Mouse (Mus musculus) neural tube, embryonic 11.5 days (tissue): ENCODE measurements around the gene Myo18a. TPM values are rescaled to one million over a fixed set of nuclear protein-coding genes. Genes with fewer than 3 reads are reported as not detected.
A peak's percentile ranks its signal among the peaks of the same experiment; 100 is the strongest.

Experiments
- ATAC-seq: fragments of 200-750 bp; cut with Nextera tagmentation; 2 replicates; pipeline ENCODE4 v1.8.0; 2017; ENCODE audit warnings: moderate number of reproducible peaks, mild to moderate bottlenecking, moderate TSS enrichment, moderate library complexity; ENCODE audit not compliant: insufficient read depth, low FRiP score, low TSS enrichment
- DNase-seq: peaks from one replicate; pipeline ENCODE4 v3.0.0-alpha.2; 2015; ENCODE audit warnings: low spot score
- H3K27ac ChIP-seq: fragments of 300-500 bp; sonication (generic); 2 replicates; pipeline ENCODE4 v1.5.1; 2014; ENCODE audit warnings: low read depth, mild to moderate bottlenecking, low read length
- H3K27me3 ChIP-seq: fragments of 300-500 bp; sonication (generic); 2 replicates; pipeline ENCODE4 v1.6.1; 2014; ENCODE audit warnings: mild to moderate bottlenecking, low read length, mixed read lengths; ENCODE audit not compliant: control insufficient read depth, insufficient read depth
- H3K36me3 ChIP-seq: fragments of 300-500 bp; sonication (generic); 2 replicates; pipeline ENCODE4 v1.6.1; 2014; ENCODE audit warnings: mild to moderate bottlenecking, low read length, moderate library complexity, mixed read lengths; ENCODE audit not compliant: control insufficient read depth, insufficient read depth
- H3K4me1 ChIP-seq: fragments of 300-500 bp; sonication (generic); 2 replicates; pipeline ENCODE4 v1.6.1; 2014; ENCODE audit warnings: low read length, mixed read lengths; ENCODE audit not compliant: control insufficient read depth, insufficient read depth
- H3K4me2 ChIP-seq: fragments of 300-500 bp; sonication (generic); 2 replicates; pipeline ENCODE4 v1.6.1; 2014; ENCODE audit warnings: low read depth, mild to moderate bottlenecking, moderate library complexity
- H3K4me3 ChIP-seq: fragments of 300-500 bp; sonication (generic); 2 replicates; pipeline ENCODE4 v1.5.1; 2014; ENCODE audit warnings: low read depth, low read length
- H3K9ac ChIP-seq: fragments of 300-500 bp; sonication (generic); 2 replicates; pipeline ENCODE4 v1.6.1; 2014; ENCODE audit warnings: mild to moderate bottlenecking, low read length
- H3K9me3 ChIP-seq: fragments of 300-500 bp; sonication (generic); 2 replicates; pipeline ENCODE4 v1.6.1; 2016; ENCODE audit warnings: low read length; ENCODE audit not compliant: control insufficient read depth
- WGBS: fragments of 180-500 bp; shearing (Covaris S2); extraction: QIAGEN DNeasy Blood & Tissue Kit; methylation state at CpG from one replicate; pipeline ENCODE4 v1.1.7; 2014; 5-methylcytosine and 5-hydroxymethylcytosine counted together
- polyA plus RNA-seq: library from polyadenylated mRNA; unstranded; fragments of >200 nt; fragmentation: Nextera tagmentation; extraction: Ambion mirVana; gene quantifications from 2 replicates; pipeline ENCODE4 v1.2.1, GENCODE M21; 2014

The Myo18a gene
- polyA plus RNA-seq, 1 experiment from 2014 or later = 31.3 TPM

DNA sequence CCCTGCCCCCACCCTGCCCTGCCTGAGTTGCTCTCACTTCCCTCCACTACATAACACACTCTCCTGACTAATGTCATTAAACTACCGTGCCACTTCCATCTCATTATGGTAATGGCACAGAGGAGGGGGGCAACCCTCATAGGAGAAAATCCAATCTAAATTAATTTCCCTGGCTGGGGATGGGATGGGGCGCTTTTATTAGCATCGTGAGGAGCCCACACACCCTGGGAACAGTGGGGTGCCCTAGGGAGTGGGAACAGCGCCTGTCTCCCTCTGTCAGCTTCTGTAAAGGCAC is 80.8 kb downstream of the Myo18a start:
- H3K4me3 ChIP-seq = no peak overlapping the region
- no peaks in the 10 kb centered on the region for H3K9me3 ChIP-seq
- H3K36me3 ChIP-seq = peaks cover 25% of the 10 kb centered on the region
- ATAC-seq (no peak), DNase-seq (no peak)
- H3K9ac ChIP-seq = no peak overlapping the region
- WGBS = 67% methylated on average over 4 of the region's 4 CpGs
- peaks cover 7% of the 10 kb centered on the region; the same call in 1 of the 2 replicates for H3K4me1 ChIP-seq
- H3K27ac ChIP-seq = no peak overlapping the region
- H3K4me2 ChIP-seq = no peak overlapping the region
- no peaks in the 10 kb centered on the region for H3K27me3 ChIP-seq

DNA sequence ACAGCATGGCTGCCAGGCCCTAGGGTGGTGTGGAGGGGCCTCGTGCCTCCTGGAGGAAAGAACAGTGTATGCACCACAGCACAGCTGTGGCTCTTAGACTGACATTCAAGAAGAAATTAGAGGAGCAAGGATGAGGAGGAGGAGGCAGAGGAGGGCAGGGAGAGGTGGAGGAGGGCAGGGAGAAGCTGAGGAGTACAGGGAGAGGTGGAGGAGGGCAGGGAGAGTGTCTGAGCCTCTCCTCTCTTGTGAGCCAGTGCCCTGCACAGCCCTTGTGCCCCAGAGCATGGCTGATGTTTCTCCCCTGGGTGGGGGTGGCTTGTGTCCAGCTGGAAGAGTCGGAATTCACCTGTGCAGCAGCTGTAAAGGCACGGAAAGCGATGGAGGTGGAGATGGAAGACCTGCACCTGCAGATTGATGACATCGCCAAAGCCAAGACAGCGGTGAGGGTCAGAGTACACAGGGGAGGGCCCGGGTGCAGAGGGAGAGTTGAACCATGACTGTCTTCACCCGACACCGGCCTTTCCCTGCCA is 84.6 kb downstream of the Myo18a start:
- no peak overlapping the region for H3K27ac ChIP-seq
- WGBS = 57% methylated on average over 9 of the region's 9 CpGs

DNA sequence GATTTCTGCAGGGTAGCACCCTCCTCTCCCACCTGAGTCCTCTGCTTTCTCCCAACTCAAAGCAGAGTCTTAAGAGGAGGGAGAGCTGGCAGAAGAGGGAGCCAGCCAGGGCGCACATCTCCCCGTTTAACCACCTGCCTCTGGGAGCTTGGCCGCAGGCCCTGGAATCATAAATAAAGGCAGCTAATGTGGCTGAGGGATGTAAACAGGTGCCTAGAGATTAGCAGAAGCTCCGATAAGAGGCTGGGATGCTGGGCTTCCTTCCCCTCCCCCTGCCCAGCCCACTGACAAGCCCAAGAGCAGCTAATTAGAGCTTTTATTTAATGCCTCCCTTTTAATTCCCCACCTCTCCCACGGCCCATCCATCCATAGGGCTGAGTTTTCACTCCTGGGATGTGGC is 85.1 kb downstream of the Myo18a start:
- no peak overlapping the region for H3K4me2 ChIP-seq
- H3K9me3 ChIP-seq = no peaks in the 10 kb centered on the region
- peaks cover 15% of the 10 kb centered on the region; the same call in 1 of the 2 replicates for H3K4me1 ChIP-seq
- no peak for ATAC-seq
- H3K27me3 ChIP-seq = no peaks in the 10 kb centered on the region
- no peak for DNase-seq
- WGBS = 40% methylated on average over 5 of the region's 5 CpGs
- H3K9ac ChIP-seq = no peak overlapping the region
- H3K27ac ChIP-seq = no peak overlapping the region
- no peak overlapping the region for H3K4me3 ChIP-seq
- peaks cover 13% of the 10 kb centered on the region for H3K36me3 ChIP-seq

More for the DNA sequence above, 84.6 kb downstream of the Myo18a start:
- Histone ChIP-seq H3K9ac (no peak overlapping the region), H3K9me3 (no peaks in the 10 kb centered on the region), H3K4me2 (no peak overlapping the region), H3K4me3 (no peak overlapping the region), H3K36me3 (peaks cover 18% of the 10 kb centered on the region), H3K4me1 (peaks cover 15% of the 10 kb centered on the region; the same call in 1 of the 2 replicates), H3K27me3 (no peaks in the 10 kb centered on the region)
- no peak for DNase-seq
- no peak for ATAC-seq

DNA sequence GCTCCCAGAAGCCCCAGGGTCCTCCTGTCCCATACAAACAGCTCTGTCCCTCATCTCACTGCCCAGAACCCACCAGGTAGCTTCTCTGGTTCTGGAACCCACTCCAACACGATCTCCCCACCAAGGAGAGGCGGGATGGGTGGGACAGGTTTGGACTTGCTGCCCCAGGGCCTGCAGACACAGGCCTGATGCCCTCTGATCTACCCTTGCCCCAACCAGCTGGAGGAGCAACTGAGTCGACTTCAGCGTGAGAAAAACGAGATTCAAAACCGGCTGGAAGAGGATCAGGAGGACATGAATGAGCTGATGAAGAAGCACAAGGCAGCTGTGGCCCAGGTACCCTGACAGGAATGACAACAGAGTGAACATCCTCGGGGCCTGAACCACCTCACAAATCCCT is 86.1 kb downstream of the Myo18a start:
- H3K9me3 ChIP-seq = no peaks in the 10 kb centered on the region
- no peak for ATAC-seq
- H3K27me3 ChIP-seq = no peaks in the 10 kb centered on the region
- H3K4me1 ChIP-seq = peaks cover 15% of the 10 kb centered on the region; the same call in 1 of the 2 replicates
- no peak overlapping the region for H3K9ac ChIP-seq
- no peak overlapping the region for H3K4me2 ChIP-seq
- no peak overlapping the region for H3K27ac ChIP-seq
- WGBS = 81% methylated on average over 7 of the region's 7 CpGs
- H3K4me3 ChIP-seq = no peak overlapping the region
- no peak for DNase-seq
- peaks cover 10% of the 10 kb centered on the region for H3K36me3 ChIP-seq

DNA sequence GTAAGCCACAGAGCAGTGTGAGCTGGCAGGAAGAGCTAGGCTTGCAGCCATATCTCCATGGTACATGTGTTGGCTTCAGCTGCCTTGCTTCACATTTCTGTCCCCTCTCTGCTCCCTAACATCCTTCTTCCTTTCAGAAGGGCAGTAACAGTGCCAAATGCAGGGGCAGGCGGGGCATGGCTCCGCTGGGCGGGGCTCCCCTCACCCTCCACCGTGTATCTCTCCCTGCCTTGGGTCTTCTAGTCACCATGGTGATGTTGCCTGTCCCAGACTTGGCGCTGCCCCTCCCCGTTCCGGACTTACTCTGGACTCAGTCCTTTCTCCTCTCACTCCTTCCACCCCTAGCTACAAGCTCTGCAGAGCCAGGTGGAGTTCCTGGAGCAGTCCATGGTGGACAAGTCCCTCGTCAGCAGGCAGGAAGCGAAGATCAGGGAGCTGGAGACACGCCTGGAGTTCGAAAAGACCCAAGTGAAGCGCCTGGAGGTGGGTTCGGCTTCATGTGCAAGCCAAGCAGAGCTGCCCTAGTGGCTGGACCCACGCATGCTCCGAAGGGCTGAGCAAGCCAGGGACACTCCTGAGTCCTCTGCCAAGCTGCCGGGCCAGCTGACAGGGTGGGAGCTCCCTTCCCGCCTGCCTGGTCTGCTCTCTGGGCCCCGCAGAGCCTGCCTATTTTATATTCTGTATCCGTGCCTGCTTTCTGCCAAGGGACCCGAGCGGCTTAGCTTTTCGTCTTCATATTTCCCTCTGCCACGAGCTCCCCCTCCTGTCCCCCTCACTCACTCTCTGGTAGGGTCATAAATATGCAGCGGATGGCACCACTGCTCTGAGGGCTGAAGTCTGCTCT is 87.6 kb downstream of the Myo18a start:
- H3K4me1 ChIP-seq = peaks cover 26% of the 10 kb centered on the region
- ATAC-seq (peak; percentile 67; the same call in 1 of the 2 replicates), DNase-seq (peak; percentile 46)
- no peaks in the 10 kb centered on the region for H3K9me3 ChIP-seq
- 34% methylated on average over 22 of the region's 24 CpGs for WGBS
- no peak overlapping the region for H3K4me3 ChIP-seq
- H3K36me3 ChIP-seq = peaks cover 8% of the 10 kb centered on the region
- H3K27ac ChIP-seq = peak overlapping the region; percentile 53; the same call in 1 of the 2 replicates
- H3K9ac ChIP-seq = no peak overlapping the region
- no peaks in the 10 kb centered on the region for H3K27me3 ChIP-seq
- H3K4me2 ChIP-seq = no peak overlapping the region

DNA sequence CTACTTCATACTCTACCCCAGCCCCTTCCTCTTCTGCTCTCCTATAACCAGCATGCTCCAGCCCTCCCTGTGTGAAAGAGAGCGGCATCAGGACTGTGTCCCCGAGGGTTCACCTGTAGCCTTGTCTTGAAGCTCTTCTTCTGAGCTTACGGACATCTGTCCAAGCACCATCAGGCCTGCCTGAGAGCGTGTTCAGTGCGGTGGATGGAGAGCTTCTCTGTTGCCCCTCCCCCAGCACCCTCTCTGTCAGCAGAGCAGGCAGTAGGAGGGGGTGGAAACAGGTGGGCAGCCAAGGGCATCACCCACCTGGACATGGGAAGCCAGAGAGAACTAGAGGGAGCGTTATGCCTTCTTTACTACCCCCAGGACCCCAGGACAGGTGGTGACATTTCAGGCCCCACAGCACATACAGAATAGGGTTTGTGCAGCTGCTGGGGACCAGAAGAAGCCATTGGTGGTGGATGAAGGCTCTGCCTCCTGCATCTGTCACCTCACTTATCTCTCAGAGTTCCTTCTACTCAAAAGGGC is 88.5 kb downstream of the Myo18a start:
- no peak for DNase-seq
- peaks cover 7% of the 10 kb centered on the region for H3K36me3 ChIP-seq
- H3K27ac ChIP-seq = no peak overlapping the region
- H3K27me3 ChIP-seq = no peaks in the 10 kb centered on the region
- no peaks in the 10 kb centered on the region for H3K9me3 ChIP-seq
- H3K4me3 ChIP-seq = no peak overlapping the region
- H3K4me1 ChIP-seq = peaks cover 34% of the 10 kb centered on the region
- H3K9ac ChIP-seq = no peak overlapping the region
- no peak for ATAC-seq
- 73% methylated on average over 6 of the region's 6 CpGs for WGBS
- H3K4me2 ChIP-seq = no peak overlapping the region

DNA sequence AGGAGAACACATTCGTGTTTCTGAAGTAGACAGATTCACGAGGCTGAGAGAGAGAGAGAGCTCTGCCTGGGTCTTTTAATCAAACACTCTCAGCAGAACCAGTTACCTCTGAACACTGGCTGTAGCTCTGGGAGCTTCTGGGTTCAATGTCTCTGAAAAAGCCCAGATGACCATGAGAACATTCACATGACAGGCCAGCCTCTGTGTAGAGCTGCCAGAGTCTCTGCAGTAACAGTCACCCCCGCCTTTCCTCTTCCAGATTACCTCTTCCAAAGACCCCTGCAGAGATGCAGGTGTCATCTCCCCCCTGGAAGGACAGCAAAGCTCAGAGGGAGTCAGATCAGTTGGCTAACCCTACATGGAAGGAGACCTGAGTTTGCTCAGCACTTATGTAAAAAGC is 89.1 kb downstream of the Myo18a start:
- H3K9ac ChIP-seq = no peak overlapping the region
- WGBS = 74% methylated on average over 3 of the region's 3 CpGs
- H3K27me3 ChIP-seq = no peaks in the 10 kb centered on the region
- ATAC-seq (no peak), DNase-seq (no peak)
- H3K4me1 ChIP-seq = peaks cover 38% of the 10 kb centered on the region
- no peak overlapping the region for H3K4me2 ChIP-seq
- no peaks in the 10 kb centered on the region for H3K9me3 ChIP-seq
- H3K36me3 ChIP-seq = peaks cover 4% of the 10 kb centered on the region
- H3K4me3 ChIP-seq = no peak overlapping the region
- H3K27ac ChIP-seq = no peak overlapping the region

DNA sequence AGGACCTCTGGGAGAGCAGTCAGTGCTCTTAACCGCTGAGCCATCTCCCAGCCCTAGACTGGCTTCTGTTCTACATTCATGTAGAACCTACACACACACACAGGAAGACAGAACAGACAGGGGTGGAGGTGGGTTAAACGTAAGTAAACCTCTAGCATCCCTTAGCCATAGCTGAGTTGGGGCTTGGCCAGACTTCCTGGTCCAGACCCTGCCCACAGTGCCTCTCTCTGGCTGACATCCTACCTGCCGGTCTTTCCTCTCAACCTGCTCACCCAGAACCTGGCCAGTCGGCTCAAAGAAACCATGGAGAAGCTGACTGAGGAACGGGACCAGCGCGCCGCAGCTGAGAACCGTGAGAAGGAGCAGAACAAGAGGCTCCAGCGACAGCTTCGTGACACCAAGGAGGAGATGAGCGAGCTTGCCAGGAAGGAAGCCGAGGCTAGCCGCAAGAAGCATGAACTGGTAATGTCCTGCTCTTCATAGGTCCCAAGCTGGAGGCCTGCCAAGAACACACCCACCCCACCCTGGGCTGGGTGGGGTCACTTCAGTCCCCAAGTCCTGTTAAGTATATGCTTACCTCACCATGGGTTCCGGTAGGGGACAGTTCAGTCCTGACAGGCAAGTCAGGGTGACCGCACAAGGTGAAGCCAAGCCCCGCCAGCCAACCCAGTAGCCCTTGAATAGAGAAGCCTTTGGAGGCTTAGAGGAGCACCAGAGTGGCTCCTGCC is 90.1 kb downstream of the Myo18a start:
- peaks cover 7% of the 10 kb centered on the region for H3K36me3 ChIP-seq
- no peak overlapping the region for H3K9ac ChIP-seq
- no peak overlapping the region for H3K4me3 ChIP-seq
- WGBS = 95% methylated on average over 17 of the region's 17 CpGs
- peaks cover 7% of the 10 kb centered on the region; the same call in 1 of the 2 replicates for H3K27me3 ChIP-seq
- DNase-seq (no peak), ATAC-seq (no peak)
- H3K27ac ChIP-seq = no peak overlapping the region
- H3K9me3 ChIP-seq = no peaks in the 10 kb centered on the region
- peaks cover 36% of the 10 kb centered on the region for H3K4me1 ChIP-seq
- H3K4me2 ChIP-seq = no peak overlapping the region
